Mouse (Mus musculus): ENCODE measurements around the gene Mapk3. TPM values are rescaled to one million over a fixed set of nuclear protein-coding genes. Genes with fewer than 3 reads are reported as not detected.

The Mapk3 gene
- polyA plus RNA-seq, 1 experiment from 2014 or later, result 63.8 TPM

DNA sequence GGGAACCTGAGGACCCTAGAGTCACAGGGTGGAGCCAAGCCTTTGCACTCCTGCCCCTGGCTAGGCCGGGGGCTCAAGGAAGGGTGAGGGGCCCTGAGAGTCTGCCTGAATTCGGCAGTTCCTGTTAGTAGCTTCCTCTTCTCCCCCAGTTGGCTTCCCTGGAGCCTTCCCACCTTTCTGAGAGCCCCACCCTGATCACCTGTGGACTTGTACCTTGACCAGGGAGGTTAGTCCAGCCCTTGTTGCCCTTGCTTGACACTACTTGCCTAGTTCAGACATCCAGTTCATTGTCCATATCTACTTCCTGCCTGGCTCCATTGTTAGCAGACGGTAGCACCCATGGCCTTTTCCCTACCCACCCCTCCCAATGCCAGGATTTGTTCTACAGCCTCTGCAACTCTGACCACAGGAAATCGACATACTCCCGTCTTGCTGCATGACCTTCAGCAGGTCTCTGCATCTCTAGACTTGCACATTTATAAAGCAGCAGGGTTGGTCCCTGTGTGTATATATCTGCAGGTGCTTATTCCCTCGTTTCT lies 2.2 kb downstream of the Mapk3 start:
- DNase-seq (ENCODE audit: low spot score), result no peak
- WGBS, result 81% methylated on average over 6 of the region's 6 CpGs
- H3K27ac ChIP-seq, result peak overlapping the region; percentile 95; the same call in 1 of the 2 replicates
- H3K4me3 ChIP-seq, result no peak overlapping the region
- H3K36me3 ChIP-seq, result peaks cover 55% of the 10 kb centered on the region
- no peaks in the 10 kb centered on the region for H3K9me3 ChIP-seq
- peaks cover 41% of the 10 kb centered on the region for H3K4me1 ChIP-seq (replicated peaks)
- H3K27me3 ChIP-seq (ENCODE audit: insufficient read depth, poor library complexity, severe bottlenecking), result no peaks in the 10 kb centered on the region

DNA sequence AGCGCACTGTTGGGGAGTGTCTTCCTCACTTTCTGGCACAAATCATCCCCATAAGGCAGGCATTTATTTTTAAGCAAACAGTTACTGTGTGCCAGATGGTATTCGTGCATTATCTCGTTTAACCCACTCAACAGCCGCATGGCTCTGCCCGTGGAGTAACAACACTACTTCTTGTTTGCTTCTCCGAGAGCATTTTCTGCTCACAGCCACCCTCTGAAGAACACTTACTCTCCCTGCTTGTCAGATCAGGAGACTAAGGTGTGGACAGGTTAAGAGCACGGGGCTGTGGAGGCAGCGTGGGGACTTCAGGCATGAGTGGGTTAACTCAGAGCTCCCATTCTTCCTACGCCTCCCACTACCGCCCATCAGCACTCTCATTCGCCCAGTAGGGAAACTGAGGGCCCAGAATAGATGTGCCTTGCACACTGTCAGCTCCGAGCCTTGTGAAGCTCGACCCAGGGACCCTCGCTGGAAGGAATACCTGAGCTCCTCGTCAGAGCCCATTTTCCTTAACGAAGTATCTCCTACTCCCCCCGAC lies 3.1 kb downstream of the Mapk3 start:
- H3K4me3 ChIP-seq, result 0 out of 2 replicates have a peak overlapping the region, but pooled peaks have one; percentile 3
- no peak for DNase-seq (ENCODE audit: low spot score)

DNA sequence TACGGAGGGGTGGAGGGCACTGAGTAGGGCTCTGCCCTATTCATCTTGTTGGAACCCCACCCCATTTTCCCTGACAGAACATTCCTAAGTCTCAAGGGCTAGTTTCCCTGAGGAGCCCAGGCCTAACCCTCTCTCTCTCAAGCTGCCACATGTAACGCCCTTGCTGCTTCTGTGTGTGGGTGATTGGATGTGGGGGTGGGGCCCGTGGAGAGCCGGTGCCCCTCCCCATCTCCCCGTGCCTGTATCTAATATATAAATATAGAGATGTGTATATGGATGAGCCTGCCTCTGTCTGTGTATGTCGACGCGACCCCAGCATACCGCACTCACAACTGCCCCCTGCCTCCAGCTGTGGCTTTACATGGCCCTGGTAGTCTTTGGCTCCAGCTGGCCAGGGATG lies 6.1 kb downstream of the Mapk3 start:
- no peak for DNase-seq (ENCODE audit: low spot score)
- H3K27ac ChIP-seq, result no peak overlapping the region
- no peak overlapping the region for H3K4me3 ChIP-seq
- 94% methylated on average over 9 of the region's 9 CpGs for WGBS
- H3K4me1 ChIP-seq (replicated peaks), result peaks cover 26% of the 10 kb centered on the region
- H3K27me3 ChIP-seq (ENCODE audit: insufficient read depth, poor library complexity, severe bottlenecking), result no peaks in the 10 kb centered on the region
- peaks cover 94% of the 10 kb centered on the region for H3K36me3 ChIP-seq
- no peaks in the 10 kb centered on the region for H3K9me3 ChIP-seq

More for the DNA sequence above, 3.1 kb downstream of the Mapk3 start:
- peaks cover 41% of the 10 kb centered on the region for H3K4me1 ChIP-seq (replicated peaks)
- H3K27ac ChIP-seq, result peak overlapping the region; percentile 51
- 76% methylated on average over 17 of the region's 17 CpGs for WGBS
- peaks cover 64% of the 10 kb centered on the region for H3K36me3 ChIP-seq
- no peaks in the 10 kb centered on the region for H3K27me3 ChIP-seq (ENCODE audit: insufficient read depth, poor library complexity, severe bottlenecking)
- no peaks in the 10 kb centered on the region for H3K9me3 ChIP-seq

DNA sequence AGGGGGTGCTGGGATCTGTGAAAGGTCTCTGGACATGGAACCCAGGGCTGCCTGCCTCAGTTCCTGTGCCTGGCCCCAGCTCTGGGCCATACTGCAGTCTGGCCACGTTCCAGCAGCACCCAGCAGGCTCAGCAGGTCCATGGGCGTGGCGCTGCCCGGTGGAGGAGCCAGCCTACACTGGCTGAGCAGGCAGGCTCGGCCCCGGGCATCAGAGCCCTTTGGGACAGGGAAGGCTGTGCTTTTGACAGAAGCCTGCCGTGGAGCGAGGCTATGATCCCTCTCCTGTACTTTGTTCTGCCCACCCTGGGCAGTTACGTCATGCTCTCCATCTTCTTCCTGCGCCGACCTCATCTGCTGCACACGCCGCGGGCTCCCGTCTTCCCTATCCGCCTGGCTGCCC lies 6.8 kb downstream of the Mapk3 start, which contains the start of gene Gdpd3:
Gdpd3 (plus strand) TSS at position 134 of the 400 bp plus-strand sequence.
- DNase-seq (ENCODE audit: low spot score), result no peak
- no peak within 1 kb of the TSS for H3K4me3 ChIP-seq
- no peaks in the 10 kb centered on the region for H3K27me3 ChIP-seq (ENCODE audit: insufficient read depth, poor library complexity, severe bottlenecking)
- H3K27ac ChIP-seq, result no peak within 1 kb of the TSS
- peaks cover 98% of the 10 kb centered on the region for H3K36me3 ChIP-seq
- 94% methylated on average over 16 of the region's 16 CpGs for WGBS
- H3K9me3 ChIP-seq, result no peaks in the 10 kb centered on the region
- H3K4me1 ChIP-seq (replicated peaks), result peaks cover 20% of the 10 kb centered on the region

DNA sequence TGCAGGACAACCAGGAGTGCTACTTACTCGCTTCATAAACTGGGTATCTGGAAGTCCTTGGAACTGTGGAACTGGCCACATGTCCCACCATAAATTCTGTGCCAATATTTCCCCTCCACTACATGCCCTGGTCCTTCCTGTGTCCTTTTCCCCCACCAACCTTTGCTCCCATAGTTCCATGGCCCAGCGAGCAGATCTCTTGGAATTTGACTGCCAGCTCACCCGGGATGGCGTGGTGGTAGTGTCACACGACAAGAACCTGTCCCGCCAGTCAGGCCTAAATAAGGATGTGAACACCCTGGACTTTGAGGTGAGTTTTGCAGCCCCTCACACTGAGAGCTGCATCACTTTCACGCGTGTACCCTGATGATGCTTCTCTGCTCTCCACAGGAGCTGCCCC lies 7.6 kb downstream of the Mapk3 start:
- peaks cover 91% of the 10 kb centered on the region for H3K36me3 ChIP-seq
- H3K4me1 ChIP-seq (replicated peaks), result peaks cover 12% of the 10 kb centered on the region
- H3K9me3 ChIP-seq, result no peaks in the 10 kb centered on the region
- H3K4me3 ChIP-seq, result no peak overlapping the region
- no peak overlapping the region for H3K27ac ChIP-seq
- H3K27me3 ChIP-seq (ENCODE audit: insufficient read depth, poor library complexity, severe bottlenecking), result no peaks in the 10 kb centered on the region
- no peak for DNase-seq (ENCODE audit: low spot score)
- WGBS, result 92% methylated on average over 8 of the region's 8 CpGs

DNA sequence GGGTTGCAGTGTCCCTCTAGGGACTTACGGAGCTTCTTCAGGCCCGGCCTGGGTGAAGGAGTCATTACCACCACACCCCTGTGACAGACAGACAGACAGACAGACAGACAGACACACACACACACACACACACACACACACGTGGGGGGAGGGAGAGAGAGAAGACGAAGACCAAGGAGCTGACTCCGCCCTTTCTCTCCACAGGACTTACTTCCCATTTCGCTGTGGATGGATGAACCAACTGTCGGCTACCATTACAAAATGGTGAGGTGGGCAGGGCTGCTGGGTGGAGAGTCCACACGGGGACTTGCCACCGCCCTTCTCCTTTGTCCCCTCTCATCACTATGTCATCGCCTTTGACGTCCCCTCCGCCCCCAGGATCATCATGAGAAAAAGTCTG lies 11.4 kb downstream of the Mapk3 start:
- Histone ChIP-seq H3K9me3 (no peaks in the 10 kb centered on the region), H3K4me1 (replicated peaks) (peaks cover 3% of the 10 kb centered on the region), H3K27ac (no peak overlapping the region), H3K36me3 (peaks cover 66% of the 10 kb centered on the region), H3K4me3 (no peak overlapping the region), H3K27me3 (ENCODE audit: insufficient read depth, poor library complexity, severe bottlenecking) (no peaks in the 10 kb centered on the region)
- no peak for DNase-seq (ENCODE audit: low spot score)
- 84% methylated on average over 12 of the region's 12 CpGs for WGBS

DNA sequence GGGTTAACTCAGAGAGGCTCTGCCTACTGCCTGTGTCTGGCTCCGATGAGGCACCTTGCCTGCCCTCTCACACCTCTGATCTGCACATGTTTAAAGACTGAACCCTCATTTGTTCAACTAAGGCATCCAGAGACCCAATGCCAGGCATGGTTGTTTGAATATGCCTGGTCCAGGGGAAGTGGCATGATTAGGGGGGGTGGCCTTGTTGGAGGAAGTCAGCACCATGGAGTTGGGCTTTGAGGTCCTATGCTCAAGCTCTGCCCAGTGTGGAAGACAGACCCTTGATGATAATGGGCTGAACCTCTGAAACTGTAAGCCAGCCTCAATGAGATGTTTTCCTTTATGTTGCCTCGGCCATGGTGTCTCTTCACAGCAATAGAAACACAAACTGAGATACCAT lies 13.9 kb downstream of the Mapk3 start:
- 88% methylated on average over 2 of the region's 2 CpGs for WGBS
- Histone ChIP-seq H3K27me3 (ENCODE audit: insufficient read depth, poor library complexity, severe bottlenecking) (no peaks in the 10 kb centered on the region), H3K36me3 (peaks cover 41% of the 10 kb centered on the region), H3K4me3 (no peak overlapping the region), H3K9me3 (no peaks in the 10 kb centered on the region), H3K27ac (no peak overlapping the region), H3K4me1 (replicated peaks) (peaks cover 28% of the 10 kb centered on the region)
- no peak for DNase-seq (ENCODE audit: low spot score)

DNA sequence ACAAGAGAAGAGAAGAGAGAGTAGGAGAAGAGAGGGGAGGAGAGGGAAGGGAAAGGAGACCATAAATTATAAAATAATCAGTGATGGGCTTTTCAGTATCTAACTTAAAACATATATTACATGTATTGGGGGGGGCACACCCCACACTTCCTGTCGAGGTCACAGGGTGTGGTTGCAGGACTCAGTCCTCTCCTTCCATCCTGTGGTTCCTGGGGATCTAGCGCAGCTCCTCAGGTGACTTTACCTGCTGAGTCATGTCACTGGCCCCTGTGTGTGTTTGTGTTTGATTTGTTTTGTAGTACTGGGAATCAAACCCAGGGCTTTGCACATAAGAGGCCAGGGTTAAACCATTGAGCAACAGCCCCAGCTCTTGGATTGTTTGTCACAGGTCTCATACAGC lies 15.1 kb downstream of the Mapk3 start:
- H3K27me3 ChIP-seq (ENCODE audit: insufficient read depth, poor library complexity, severe bottlenecking), result no peaks in the 10 kb centered on the region
- DNase-seq (ENCODE audit: low spot score), result no peak
- no peak overlapping the region for H3K27ac ChIP-seq
- 77% methylated on average over 2 of the region's 2 CpGs for WGBS
- no peak overlapping the region for H3K4me3 ChIP-seq
- H3K36me3 ChIP-seq, result peaks cover 30% of the 10 kb centered on the region
- peaks cover 29% of the 10 kb centered on the region for H3K4me1 ChIP-seq (replicated peaks)
- H3K9me3 ChIP-seq, result no peaks in the 10 kb centered on the region

DNA sequence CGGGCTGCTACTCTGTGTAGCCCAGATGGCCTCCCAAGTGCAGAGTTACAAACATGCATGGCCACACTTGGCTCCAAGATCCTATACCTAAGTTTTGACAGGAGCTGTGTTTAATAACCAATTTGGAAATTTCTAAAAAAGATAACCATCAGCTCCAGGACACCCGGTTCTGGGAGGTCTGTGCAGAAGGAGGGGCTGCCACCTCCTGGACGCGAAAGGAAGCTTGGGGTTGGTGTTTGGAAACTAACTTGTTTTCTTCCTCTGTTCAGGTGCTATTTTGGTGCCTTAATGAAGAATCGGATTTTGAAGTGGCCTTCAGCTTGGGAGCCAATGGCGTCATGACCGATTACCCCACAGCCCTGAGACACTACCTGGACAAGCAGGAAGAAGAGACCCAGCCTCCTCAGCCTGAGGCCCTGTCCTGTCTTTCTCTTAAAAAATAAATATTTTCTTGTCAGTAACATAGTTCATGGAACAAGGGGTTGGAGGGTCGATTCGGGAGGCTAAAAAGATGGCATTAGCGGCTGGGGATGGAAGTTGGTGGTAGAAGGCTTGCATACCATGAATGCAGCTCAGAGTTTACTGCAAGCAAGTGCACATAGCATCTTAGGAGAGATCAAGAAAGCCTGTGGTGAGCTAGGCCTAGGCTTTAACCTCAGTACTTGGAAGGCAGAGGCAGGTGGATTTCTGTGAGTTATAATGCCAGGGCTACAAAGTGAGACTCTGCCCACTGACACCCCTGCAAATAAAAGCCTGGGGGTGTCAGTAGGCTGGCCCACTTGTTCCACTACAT lies 16.0 kb downstream of the Mapk3 start:
- Histone ChIP-seq H3K27me3 (ENCODE audit: insufficient read depth, poor library complexity, severe bottlenecking) (no peaks in the 10 kb centered on the region), H3K4me3 (0 out of 2 replicates have a peak overlapping the region, but pooled peaks have one; percentile 89), H3K36me3 (peaks cover 21% of the 10 kb centered on the region), H3K9me3 (no peaks in the 10 kb centered on the region), H3K4me1 (replicated peaks) (peaks cover 39% of the 10 kb centered on the region), H3K27ac (peak overlapping the region; percentile 98)
- DNase-seq (ENCODE audit: low spot score), result no peak
- 82% methylated on average over 10 of the region's 10 CpGs for WGBS

DNA sequence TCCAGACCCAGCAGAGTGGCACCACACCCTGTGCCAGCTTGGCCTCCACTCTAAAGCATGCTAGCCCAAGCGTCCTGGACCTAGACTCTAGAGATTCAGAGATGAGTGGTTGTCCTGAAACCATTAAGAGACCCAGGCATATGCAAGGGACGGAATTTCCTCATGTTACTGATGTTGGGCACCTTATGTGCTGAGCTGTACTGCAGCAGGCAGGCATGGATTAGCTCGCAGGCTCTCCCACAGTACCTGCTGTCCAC lies 16.5 kb downstream of the Mapk3 start:
- no peak for DNase-seq (ENCODE audit: low spot score)
- 68% methylated on average over 3 of the region's 3 CpGs for WGBS
- Histone ChIP-seq H3K36me3 (peaks cover 15% of the 10 kb centered on the region), H3K4me3 (peak overlapping the region; percentile 89), H3K27me3 (ENCODE audit: insufficient read depth, poor library complexity, severe bottlenecking) (no peaks in the 10 kb centered on the region), H3K27ac (peak overlapping the region; percentile 98), H3K9me3 (no peaks in the 10 kb centered on the region), H3K4me1 (replicated peaks) (peaks cover 44% of the 10 kb centered on the region)

DNA sequence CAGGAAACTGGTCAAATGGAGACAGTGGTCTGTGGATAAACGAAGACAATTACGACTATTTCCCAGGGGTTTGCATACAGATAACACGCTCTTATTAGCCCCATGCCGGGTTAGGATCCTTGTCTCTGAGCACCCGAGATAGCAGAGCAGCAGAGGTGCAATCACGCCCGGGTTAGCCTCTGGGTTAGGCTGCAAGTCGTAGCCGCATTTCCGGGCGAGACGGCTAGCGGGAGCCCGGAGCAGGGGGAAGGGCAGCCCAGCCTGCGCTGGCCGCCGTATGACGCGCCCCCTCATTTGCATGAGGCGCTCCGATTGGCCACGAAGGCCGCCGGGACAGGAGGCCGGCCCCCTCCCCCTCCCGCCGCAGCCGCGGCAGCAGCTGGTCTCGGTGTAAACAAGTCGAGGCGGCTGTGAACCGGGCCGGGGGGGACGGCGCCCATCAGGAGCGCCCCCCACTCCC lies 17.2 kb downstream of the Mapk3 start, which contains the start of gene Ypel3:
Ypel3 (plus strand) TSS at position 358 of the 460 bp plus-strand sequence.
- Histone ChIP-seq H3K4me3 (peak within 1 kb of the TSS; percentile 89), H3K36me3 (peaks cover 11% of the 10 kb centered on the region; the same call in 1 of the 2 replicates), H3K27me3 (ENCODE audit: insufficient read depth, poor library complexity, severe bottlenecking) (no peaks in the 10 kb centered on the region), H3K9me3 (no peaks in the 10 kb centered on the region), H3K4me1 (replicated peaks) (peaks cover 51% of the 10 kb centered on the region), H3K27ac (peak within 1 kb of the TSS; percentile 98)
- WGBS, result under 1% methylated on average over 37 of the region's 37 CpGs
- DNase-seq (ENCODE audit: low spot score), result peak; percentile 93

DNA sequence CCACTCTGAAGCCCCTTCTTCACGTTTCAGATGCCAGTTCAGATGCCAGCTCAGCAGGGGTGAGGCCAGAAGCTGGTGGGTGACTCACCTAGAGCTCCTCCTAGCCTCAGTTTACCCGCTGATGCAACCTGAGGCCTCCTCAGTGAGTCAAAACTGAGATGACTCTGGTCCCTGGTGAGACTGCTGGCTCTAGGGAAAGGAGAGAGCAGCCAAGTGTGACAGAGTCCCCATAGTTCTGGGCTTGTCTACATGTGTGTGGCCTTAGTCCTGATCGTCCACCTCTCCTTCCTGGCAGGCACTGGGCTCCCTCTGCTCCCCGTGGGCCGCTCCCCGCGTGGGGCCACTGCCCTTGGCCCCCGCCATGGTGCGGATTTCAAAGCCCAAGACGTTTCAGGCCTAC lies 18.1 kb downstream of the Mapk3 start:
- Histone ChIP-seq H3K36me3 (peaks cover 11% of the 10 kb centered on the region), H3K9me3 (no peaks in the 10 kb centered on the region), H3K27ac (peak overlapping the region; percentile 98), H3K27me3 (ENCODE audit: insufficient read depth, poor library complexity, severe bottlenecking) (no peaks in the 10 kb centered on the region), H3K4me1 (replicated peaks) (peaks cover 59% of the 10 kb centered on the region), H3K4me3 (peak overlapping the region; percentile 89)
- peak; percentile 9 for DNase-seq (ENCODE audit: low spot score)
- WGBS, result 47% methylated on average over 10 of the region's 10 CpGs

DNA sequence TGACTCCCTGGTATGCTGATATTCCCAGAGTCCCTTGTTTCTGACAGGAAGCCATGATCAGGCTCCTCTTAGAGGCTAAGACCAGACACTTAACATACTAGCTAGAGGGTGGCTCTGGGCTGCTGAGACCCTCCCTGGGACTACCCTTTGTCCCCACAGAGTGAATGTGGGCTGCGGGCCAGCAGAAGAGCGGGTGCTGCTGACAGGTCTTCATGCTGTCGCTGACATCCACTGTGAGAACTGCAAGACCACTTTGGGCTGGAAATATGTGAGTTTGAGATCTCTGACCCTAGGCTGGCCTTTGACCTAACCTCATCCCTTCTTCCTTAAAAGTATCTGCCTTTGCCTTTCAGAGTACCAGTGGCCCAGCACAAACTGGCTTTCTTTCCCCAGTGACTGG lies 18.7 kb downstream of the Mapk3 start:
- WGBS, result 68% methylated on average over 3 of the region's 3 CpGs
- H3K27ac ChIP-seq, result peak overlapping the region; percentile 98

More for the DNA sequence above, 18.7 kb downstream of the Mapk3 start:
- H3K27me3 ChIP-seq (ENCODE audit: insufficient read depth, poor library complexity, severe bottlenecking), result no peaks in the 10 kb centered on the region
- peaks cover 66% of the 10 kb centered on the region for H3K4me1 ChIP-seq (replicated peaks)
- no peaks in the 10 kb centered on the region for H3K9me3 ChIP-seq
- peak overlapping the region; percentile 89 for H3K4me3 ChIP-seq
- H3K36me3 ChIP-seq, result peaks cover 12% of the 10 kb centered on the region
- DNase-seq (ENCODE audit: low spot score), result no peak
